In genomic region chr11:106822911-106823310, GRCm38 (mm10) we compare ENCODE assay signal across 15 mouse cellular contexts. TPM values are rescaled to one million over a fixed set of nuclear protein-coding genes. Genes with fewer than 3 reads are reported as not detected.
DNase-seq lines count a peak whose midpoint lies in the region; ATAC-seq lines count a peak whose summit lies in the region.
"Had no signal": no experiment of that assay in that cellular context is flagged by ENCODE, and none has a peak within 500 bp of the region (broad histone marks: within the 10 kb centered on the region; RNA-seq: fewer than 3 reads in every experiment).

No protein-coding gene starts in this region.

- H3K36me3 ChIP-seq in heart, embryonic 10.5 days, result peaks cover 79% of the 10 kb centered on the region

- 90% methylated on average over 5 of the region's 5 CpGs for WGBS in heart, embryonic 10.5 days

- no peak for DNase-seq in cerebellum, postnatal 4 days (ENCODE audit: low spot score in 2 of 2)
- DNase-seq in brain, adult 2 months (ENCODE audit: low read depth, low spot score), result peak; percentile 99
- peak; percentile 89 to 91 for DNase-seq in cerebellum, postnatal 36 days
- peak; percentile 36 for DNase-seq in left cerebral cortex, postnatal 4 days
- DNase-seq in kidney, postnatal 14 days, result no peak
- no peak for DNase-seq in gastrocnemius, adult 8-10 months (ENCODE audit: low spot score in 2 of 2)
- DNase-seq in heart, embryonic 10.5 days (ENCODE audit: low spot score), result no peak
- DNase-seq: adrenal gland, adult 8-10 months; kidney, postnatal 36 days; lung, adult 18-20 months; spleen, adult 18-20 months had no signal

- H3K4me3 ChIP-seq in heart, embryonic 10.5 days, result no peak overlapping the region
- H3K4me3 ChIP-seq: embryonic facial prominence, embryonic 15.5 days; limb, embryonic 13.5 days had no signal

- peak; percentile 94 for ATAC-seq in cerebellum, adult (ENCODE audit: insufficient number of reproducible peaks, low FRiP score, low TSS enrichment)
- ATAC-seq: intestine, postnatal 0 days had no signal

- H3K4me1 ChIP-seq in heart, embryonic 10.5 days, result peaks cover 5% of the 10 kb centered on the region; the same call in 1 of the 2 replicates

- H3K27ac ChIP-seq in heart, embryonic 10.5 days, result no peak overlapping the region
- H3K27ac ChIP-seq: embryonic facial prominence, embryonic 15.5 days; limb, embryonic 13.5 days had no signal

- no peaks in the 10 kb centered on the region for H3K27me3 ChIP-seq in heart, embryonic 10.5 days (ENCODE audit: insufficient read depth, poor library complexity, severe bottlenecking)
- H3K27me3 ChIP-seq: embryonic facial prominence, embryonic 15.5 days; limb, embryonic 13.5 days had no signal

- H3K9me3 ChIP-seq in heart, embryonic 10.5 days, result no peaks in the 10 kb centered on the region
- H3K9me3 ChIP-seq: embryonic facial prominence, embryonic 15.5 days; limb, embryonic 13.5 days had no signal

- intact Hi-C loops in left cerebral cortex, postnatal 4 days (cut with DNase I), result no loop called here

RNA-seq across cellular contexts. Expression of gene Cep95, which starts 33.9 kb away (rescaled TPM):
- 10 to 100 TPM; 14.6 to 19.6 TPM for total RNA-seq in left cerebral cortex, postnatal 4 days (2021)
- total RNA-seq in gastrocnemius, adult 8-10 months (2022), result 1 to 10 TPM; 2.5 to 5.0 (median 3.4) TPM
- polyA plus RNA-seq in heart, embryonic 10.5 days (2016; fragmentation: Nextera tagmentation; extraction: Ambion mirVana), result 15.8 and 18.3 TPM in 2 replicates

RNA-seq across cellular contexts. Expression of gene Ddx5, which starts 33.9 kb away (rescaled TPM):
- 100 to 1,000 TPM; 737 to 784 TPM for total RNA-seq in left cerebral cortex, postnatal 4 days (2021)
- 100 to 1,000 TPM; 190 to 257 (median 232) TPM for total RNA-seq in gastrocnemius, adult 8-10 months (2022)
- polyA plus RNA-seq in heart, embryonic 10.5 days (2016; fragmentation: Nextera tagmentation; extraction: Ambion mirVana), result 203 and 259 TPM in 2 replicates

RNA-seq across cellular contexts. Expression of gene Polg2, which starts 43.6 kb away (rescaled TPM):
- 1 to 10 TPM; 5.2 to 6.2 TPM for total RNA-seq in left cerebral cortex, postnatal 4 days (2021)
- total RNA-seq in gastrocnemius, adult 8-10 months (2022), result 1 to 10 TPM; 2.3 to 3.5 (median 3.0) TPM
- polyA plus RNA-seq in heart, embryonic 10.5 days (2016; fragmentation: Nextera tagmentation; extraction: Ambion mirVana), result 9.4 and 9.9 TPM in 2 replicates

Comparison
In these comparisons a context has a peak if more than half of its experiments do, and no peak if none do; other contexts are left out.
1. DNase-seq: peak in brain, adult 2 months (single experiment), cerebellum, postnatal 36 days (2 of 2) and left cerebral cortex, postnatal 4 days (single experiment); none in cerebellum, postnatal 4 days (0 of 2), kidney, postnatal 14 days (single experiment), gastrocnemius, adult 8-10 months (0 of 2) and heart, embryonic 10.5 days (single experiment).